Mouse (Mus musculus): ENCODE measurements around the gene Qsox1.

DNA sequence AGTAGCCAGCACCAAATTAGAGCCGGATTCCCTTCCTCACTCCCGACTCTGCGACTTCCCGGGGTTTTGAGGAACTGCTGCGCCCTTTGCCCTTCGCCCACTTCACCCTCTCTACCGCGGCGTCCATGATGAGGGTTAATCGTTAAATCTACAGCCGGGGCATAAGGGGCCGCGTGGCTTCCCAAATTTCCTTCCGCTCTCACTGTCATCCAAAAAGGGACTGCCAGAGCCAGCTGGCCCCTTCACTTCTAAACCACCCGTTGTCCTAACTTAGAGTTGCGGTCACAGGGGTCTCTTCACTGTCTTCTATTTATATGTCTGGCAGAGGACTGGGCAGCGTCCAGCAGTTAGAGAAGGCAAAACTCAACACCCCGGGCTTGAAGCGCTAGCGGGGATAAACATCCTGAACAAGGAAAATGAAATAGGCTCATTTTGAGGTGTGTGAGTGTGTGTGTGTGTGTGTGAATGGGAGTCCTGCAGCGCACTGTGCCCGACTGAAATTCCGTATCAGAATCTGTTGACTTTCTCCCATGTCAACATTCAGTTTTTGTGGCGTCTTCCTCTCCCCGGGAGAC is 74.8 kb downstream of the Qsox1 start:
- TF ChIP-seq USF1 (IDR thresholded peaks at IDR 0.05; ENCODE audit: low read depth) (no peak), CTCF (IDR thresholded peaks at IDR 0.05; ENCODE audit: control insufficient read depth, insufficient read depth, insufficient read length) (no peak), CEBPB (IDR thresholded peaks at IDR 0.05; ENCODE audit: low read depth) (no peak), MAX (IDR thresholded peaks at IDR 0.05) (no peak), MYOD1 (IDR thresholded peaks at IDR 0.05; ENCODE audit: control insufficient read depth, insufficient read length, low read depth) (no peak), MYOG (IDR thresholded peaks at IDR 0.05; ENCODE audit: control insufficient read depth, extremely low read depth, insufficient read length) (no peak), FOSL1 (IDR thresholded peaks at IDR 0.05; ENCODE audit: insufficient read depth, low read length, poor library complexity, severe bottlenecking) (no peak)
